Mouse (Mus musculus) neural tube, embryonic 12.5 days (tissue): ENCODE results near the gene Btbd35f1. TPM values are rescaled to one million over a fixed set of nuclear protein-coding genes. Genes with fewer than 3 reads are reported as not detected.
"Not testable (repeated sequence)": the region's sequence is repeated elsewhere in the genome, so short reads cannot be mapped to it uniquely, and the experiment has no call there.

Source experiments
- ATAC-seq: fragments of 200-750 bp; cut with Nextera tagmentation; 2 replicates; pipeline ENCODE4 v1.8.0; 2017; ENCODE audit warnings: low read depth, mild to moderate bottlenecking, moderate TSS enrichment, moderate library complexity; ENCODE audit not compliant: low FRiP score
- H3K27ac ChIP-seq: fragments of 300-500 bp; sonication (generic); 2 replicates; pipeline ENCODE4 v1.5.1; 2016
- H3K27me3 ChIP-seq: fragments of 300-500 bp; sonication (generic); replicated peaks from 2 replicates; pipeline ENCODE4 v1.6.1; 2016; ENCODE audit warnings: mild to moderate bottlenecking
- H3K36me3 ChIP-seq: fragments of 300-500 bp; sonication (generic); 2 replicates; pipeline ENCODE4 v1.6.1; 2016; ENCODE audit warnings: mild to moderate bottlenecking
- H3K4me1 ChIP-seq: fragments of 300-500 bp; sonication (generic); 2 replicates; pipeline ENCODE4 v1.6.1; 2016
- H3K4me2 ChIP-seq: fragments of 300-500 bp; sonication (generic); replicated peaks from 2 replicates; pipeline ENCODE4 v1.6.1; 2016; ENCODE audit warnings: mild to moderate bottlenecking
- H3K4me3 ChIP-seq: fragments of 300-500 bp; sonication (generic); 2 replicates; pipeline ENCODE4 v1.5.1; 2016
- H3K9ac ChIP-seq: fragments of 300-500 bp; sonication (generic); 2 replicates; pipeline ENCODE4 v1.6.1; 2016; ENCODE audit warnings: mild to moderate bottlenecking
- H3K9me3 ChIP-seq: fragments of 300-500 bp; sonication (generic); 2 replicates; pipeline ENCODE4 v1.6.1; 2016; ENCODE audit warnings: mild to moderate bottlenecking
- WGBS: fragments of 180-500 bp; shearing (Covaris S2); methylation state at CpG from one replicate; pipeline ENCODE4 v1.1.7; 2016; 5-methylcytosine and 5-hydroxymethylcytosine counted together
- polyA plus RNA-seq: library from polyadenylated mRNA; unstranded; fragments of >200 nt; fragmentation: Nextera tagmentation; extraction: Ambion mirVana; gene quantifications from 2 replicates; pipeline ENCODE4 v1.2.1, GENCODE M21; 2016

Gene Btbd35f1
- polyA plus RNA-seq, result not detected in 2 replicates

DNA sequence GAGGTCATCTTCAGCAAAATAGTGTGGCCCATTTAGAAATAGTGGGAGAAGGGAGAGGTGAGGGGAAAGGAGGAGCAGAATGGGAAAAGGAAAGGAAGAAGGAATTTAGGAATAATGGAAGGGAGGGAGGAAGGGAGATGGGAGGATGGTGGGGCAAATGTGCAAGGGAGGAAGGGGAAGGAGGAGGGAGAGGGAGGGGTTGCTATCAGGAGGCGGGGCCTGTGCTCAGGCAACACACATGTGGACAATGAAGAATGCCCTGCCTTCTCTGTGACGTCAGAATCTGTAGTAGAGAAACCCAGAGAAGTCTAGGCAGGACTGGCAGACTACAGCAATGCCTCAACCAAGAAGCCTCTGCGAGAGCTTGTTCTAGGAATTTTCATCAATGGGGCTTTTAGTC lies at the start of gene Btbd35f1:
Gene Btbd35f1 (plus strand): TSS at position 301 of the 400 bp plus-strand sequence.
- not testable (repeated sequence) for H3K4me1 ChIP-seq, H3K9me3 ChIP-seq, H3K36me3 ChIP-seq, H3K9ac ChIP-seq, H3K27ac ChIP-seq, ATAC-seq, H3K4me2 ChIP-seq, H3K27me3 ChIP-seq, H3K4me3 ChIP-seq
- no CpG with 5 or more reads among the region's 3 CpGs for WGBS

- H3K36me3 ChIP-seq, H3K27me3 ChIP-seq, H3K9ac ChIP-seq, H3K4me1 ChIP-seq, H3K9me3 ChIP-seq, ATAC-seq, H3K4me2 ChIP-seq, H3K27ac ChIP-seq, H3K4me3 ChIP-seq: not testable (repeated sequence)
- WGBS, result 87% methylated on average over 1 of the region's 1 CpGs
Observed at GRCm38 (mm10) chrX:32590878-32591542, 31.2 kb downstream of the Btbd35f1 start.

DNA sequence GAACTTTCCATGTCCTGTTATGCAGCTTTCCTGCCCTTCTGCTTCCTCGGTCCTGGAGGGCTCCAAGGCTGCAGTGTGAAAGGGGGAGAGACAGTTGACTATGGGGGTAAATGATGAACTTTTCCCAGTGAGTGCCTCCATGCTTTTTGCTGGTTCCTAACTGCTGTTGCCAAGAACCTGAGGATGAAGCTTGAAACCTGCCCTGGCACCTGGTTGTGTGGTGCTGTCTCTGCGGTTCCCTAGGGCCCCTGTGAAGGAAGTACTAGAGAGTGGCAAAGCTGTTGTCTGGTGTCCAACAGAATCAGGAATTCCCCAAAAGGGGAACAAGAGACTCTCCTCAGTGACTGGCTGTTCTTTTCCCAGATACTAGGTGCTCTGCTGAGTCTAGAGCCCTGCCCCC lies 41.2 kb downstream of the Btbd35f1 start:
- not testable (repeated sequence) for H3K4me2 ChIP-seq, H3K36me3 ChIP-seq, H3K4me3 ChIP-seq, H3K27me3 ChIP-seq, H3K27ac ChIP-seq, H3K4me1 ChIP-seq, H3K9ac ChIP-seq, ATAC-seq
- WGBS, result 89% methylated on average over 1 of the region's 2 CpGs
- H3K9me3 ChIP-seq, result peaks cover 15% of the 10 kb centered on the region

DNA sequence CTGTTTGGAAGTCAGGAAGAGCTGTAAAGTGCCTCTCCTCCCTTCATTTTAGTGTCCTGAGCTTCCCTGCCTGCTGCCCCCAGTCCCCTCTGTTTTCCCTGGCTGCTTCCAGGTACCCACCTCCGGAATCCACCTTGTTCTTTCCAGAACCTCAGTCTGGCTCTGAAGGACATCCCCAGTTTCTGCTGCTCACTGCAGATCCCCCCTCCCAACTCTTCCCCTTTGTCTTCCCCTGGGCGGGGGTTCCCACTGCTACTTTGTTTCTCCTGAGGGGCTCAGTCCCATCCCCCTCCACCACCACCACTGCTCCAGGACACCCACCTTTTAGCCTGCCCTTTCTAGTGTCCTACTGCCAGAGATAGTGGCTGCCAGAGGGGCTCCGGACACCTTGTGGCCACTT lies 41.6 kb downstream of the Btbd35f1 start:
- not testable (repeated sequence) for H3K27me3 ChIP-seq, H3K4me1 ChIP-seq, H3K4me3 ChIP-seq, H3K9ac ChIP-seq, ATAC-seq, H3K4me2 ChIP-seq, H3K36me3 ChIP-seq, H3K27ac ChIP-seq
- H3K9me3 ChIP-seq, result peaks cover 15% of the 10 kb centered on the region
- WGBS, result 75% methylated on average over 3 of the region's 3 CpGs

Other genes starting within 250 kb of the Btbd35f1 start
- not detected in 2 replicates for gene Gm5926, start 90.7 kb downstream of the Btbd35f1 start, polyA plus RNA-seq
- not detected in 2 replicates for gene Btbd35f21, start 166.1 kb downstream of the Btbd35f1 start, polyA plus RNA-seq